Mouse (Mus musculus): Measurements from ENCODE around the gene Zfp972.
A peak's percentile ranks its signal among the peaks of the same experiment; 100 is the strongest.
"Not testable (repeated sequence)": the region's sequence is repeated elsewhere in the genome, so short reads cannot be mapped to it uniquely, and the experiment has no call there.

Zfp972 gene

GRCm38 (mm10) chr2:177925563-177926103, at the start of gene Zfp972:
Gene Zfp972, minus strand, starts transcription at chr2:177925613.
- not testable (repeated sequence) for DNase-seq (ENCODE audit: low spot score in 2 of 2)

DNA sequence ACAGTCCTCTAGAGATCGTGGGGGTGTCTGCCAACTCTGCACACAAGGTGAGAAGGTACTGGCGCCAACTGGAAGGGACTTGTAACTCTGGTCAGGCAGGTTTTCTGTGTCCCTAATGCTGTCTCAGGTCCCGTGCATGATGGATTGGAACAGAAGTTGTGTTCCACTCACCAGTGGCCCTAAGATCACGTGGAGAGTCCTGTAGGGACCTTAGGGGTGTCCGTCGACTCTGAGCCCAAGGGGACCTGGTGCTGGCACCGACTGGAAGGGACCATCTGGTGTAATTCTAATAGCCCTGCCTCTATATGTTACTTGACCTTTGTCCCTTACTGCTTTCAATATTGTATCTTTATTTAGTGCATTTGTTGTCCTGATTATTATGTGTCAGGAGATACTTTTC, 49.4 kb upstream of the Zfp972 start:
- DNase-seq (ENCODE audit: low spot score in 2 of 2), result peak; percentile 18 to 59

GRCm38 (mm10) chr2:177957145-177957544, 31.7 kb upstream of the Zfp972 start, which contains the start of gene Gm14326:
Gene Gm14326, minus strand, starts transcription at chr2:177957297.
- peak; percentile 65 to 72 for DNase-seq (ENCODE audit: low spot score in 2 of 2)

DNA sequence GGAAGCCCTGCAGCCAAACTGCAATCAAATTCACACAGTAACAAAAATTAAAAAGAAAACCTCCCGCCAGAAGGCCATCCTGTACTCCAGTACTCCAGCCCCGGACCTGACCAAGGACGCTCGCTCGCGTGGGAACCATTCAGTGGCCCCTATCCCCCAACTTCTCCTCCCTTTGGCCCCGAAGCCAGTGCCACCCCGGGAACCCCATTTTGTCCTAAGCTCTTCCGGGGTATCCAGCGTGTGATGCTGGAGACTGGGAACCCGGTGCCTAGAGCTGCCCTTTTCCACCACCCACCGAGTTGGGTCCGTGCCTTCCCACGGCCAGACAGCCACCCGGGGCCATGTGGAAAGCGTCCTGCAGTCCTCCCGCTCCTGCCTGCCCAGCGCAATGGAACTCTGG, 31.3 kb upstream of the Zfp972 start:
- peak in 1 of 2 experiments; percentile 18 for DNase-seq (ENCODE audit: low spot score in 2 of 2)

DNA sequence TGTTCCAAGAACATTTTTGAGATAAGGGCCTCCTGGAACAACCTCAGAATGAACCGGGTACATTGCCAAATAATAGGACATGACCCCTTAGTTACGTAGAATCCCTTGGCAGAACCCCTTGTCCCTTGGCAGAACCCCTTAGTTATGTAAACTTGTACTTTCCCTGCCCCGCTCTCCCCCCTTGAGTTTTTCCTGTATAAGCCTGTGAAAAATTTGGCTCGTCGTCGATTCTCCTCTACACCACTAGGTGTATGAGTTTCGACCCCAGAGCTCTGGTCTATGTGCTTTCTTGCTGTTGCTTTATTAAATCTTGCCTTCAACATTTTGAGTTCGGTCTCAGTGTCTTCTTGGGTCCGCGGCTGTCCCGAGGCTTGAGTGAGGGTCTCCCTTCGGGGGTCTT, 22.1 kb downstream of the Zfp972 start:
- DNase-seq (ENCODE audit: low spot score in 2 of 2), result not testable (repeated sequence)

DNA sequence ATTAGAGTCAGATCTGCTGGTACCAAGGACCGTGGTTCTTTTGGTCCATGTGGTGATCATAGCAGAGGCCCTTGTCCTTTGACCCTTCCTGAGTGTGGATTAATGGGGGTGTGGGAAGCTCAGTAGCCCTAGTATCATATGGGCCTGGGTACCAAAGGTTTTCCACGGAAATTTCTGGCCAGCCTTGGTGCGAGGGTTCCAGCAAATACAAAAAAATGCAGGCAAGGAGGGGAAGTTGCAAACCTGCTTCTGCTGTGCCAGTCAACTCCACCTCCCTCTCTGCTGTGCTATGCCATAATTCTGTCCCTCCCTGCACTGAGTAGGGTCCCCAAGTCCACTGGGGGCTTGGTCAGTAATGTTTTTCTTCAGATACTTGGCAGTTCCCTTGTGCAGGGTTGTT, 27.2 kb downstream of the Zfp972 start:
- not testable (repeated sequence) for DNase-seq (ENCODE audit: low spot score in 2 of 2)

DNA sequence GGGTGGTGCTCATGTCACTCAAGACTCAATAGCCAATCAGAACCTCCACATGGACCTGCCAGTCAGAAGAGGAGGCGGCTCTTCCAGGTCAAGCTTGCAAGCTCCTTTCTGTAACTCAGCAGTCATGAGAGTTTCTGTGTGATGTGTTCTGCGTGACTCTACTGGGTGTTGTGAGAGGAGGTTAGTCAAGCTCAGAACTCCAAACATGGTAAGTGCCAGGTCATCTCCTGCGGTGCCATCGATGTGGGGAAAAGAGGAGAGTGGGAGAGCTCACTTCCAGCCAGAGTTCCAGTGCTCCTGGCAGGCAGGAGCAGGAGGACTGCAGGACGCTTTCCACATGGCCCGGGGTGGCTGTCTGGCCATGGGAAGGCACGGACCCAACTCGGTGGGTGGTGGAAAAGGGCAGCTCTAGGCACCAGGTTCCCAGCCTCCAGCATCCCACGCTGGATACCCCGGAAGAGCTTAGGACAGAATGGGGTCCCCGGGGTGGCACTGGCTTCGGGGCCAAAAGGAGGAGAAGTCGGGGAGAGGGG, 28.3 kb downstream of the Zfp972 start, which contains the start of gene Gm14327:
Gene Gm14327, plus strand, starts transcription at position 51 of the 533 bp plus-strand sequence.
- DNase-seq (ENCODE audit: low spot score in 2 of 2), result not testable (repeated sequence)

GRCm38 (mm10) chr2:177887743-177888142, 37.7 kb downstream of the Zfp972 start:
- not testable (repeated sequence) for DNase-seq (ENCODE audit: low spot score in 2 of 2)

GRCm38 (mm10) chr2:177862254-177862653, 63.2 kb downstream of the Zfp972 start:
- DNase-seq (ENCODE audit: low spot score in 2 of 2), result peak in 1 of 2 experiments; percentile 56

Data from urinary bladder, postnatal 4 days (tissue).